9 mouse cellular contexts compared by ENCODE assay signal in the genomic region with DNA sequence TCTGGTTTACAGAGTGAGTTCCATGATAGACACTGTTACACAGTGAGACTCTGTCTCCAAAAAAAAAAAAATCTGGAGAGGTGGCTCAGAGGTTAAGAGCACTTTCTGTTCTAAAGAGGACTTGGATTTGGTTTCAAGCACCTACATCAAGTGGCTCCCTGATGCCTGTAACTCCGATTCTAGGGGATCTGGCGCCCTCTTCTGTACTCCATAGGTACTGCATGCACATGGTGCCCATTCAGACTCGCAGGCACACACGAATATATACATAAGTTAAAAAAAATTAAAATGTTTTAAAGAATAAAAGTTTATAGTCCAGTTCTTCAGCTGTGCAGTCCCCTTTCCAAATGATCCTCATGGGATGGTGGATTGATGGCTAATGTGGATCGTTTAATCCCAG. TPM values are rescaled to one million over a fixed set of nuclear protein-coding genes. Genes with fewer than 3 reads are reported as not detected.
DNase-seq lines count a peak whose midpoint lies in the region; ATAC-seq and TF ChIP-seq lines count a peak whose summit lies in the region.
"Had no signal": no experiment of that assay in that cellular context is flagged by ENCODE, and none has a peak within 500 bp of the region (broad histone marks: within the 10 kb centered on the region; RNA-seq: fewer than 3 reads in every experiment).

No protein-coding gene starts in this region.

- no peak for ATAC-seq in limb, embryonic 11.5 days (ENCODE audit: insufficient number of reproducible peaks, low FRiP score, low TSS enrichment, low read depth)
- ATAC-seq in liver, postnatal 0 days: no peak
- no peak for ATAC-seq in frontal cortex, adult (ENCODE audit: low TSS enrichment)

- H3K9ac ChIP-seq in limb, embryonic 11.5 days (ENCODE audit: low read length): no peak overlapping the region
- no peak overlapping the region for H3K9ac ChIP-seq in ES-E14 (ENCODE audit: insufficient read depth, low read depth, low read length, poor library complexity, severe bottlenecking)
- H3K9ac ChIP-seq in liver, postnatal 0 days (replicated peaks): no peak overlapping the region
- H3K9ac ChIP-seq: limb, embryonic 15.5 days had no signal

- H3K4me2 ChIP-seq in limb, embryonic 11.5 days (ENCODE audit: low read depth, severe bottlenecking): no peak overlapping the region
- H3K4me2 ChIP-seq in liver, postnatal 0 days (ENCODE audit: low read depth, low read length): no peak overlapping the region
- H3K4me2 ChIP-seq: limb, embryonic 15.5 days had no signal

- 49% methylated on average over 5 of the region's 5 CpGs for WGBS in cerebellum, adult 2 months
- 55% methylated on average over 5 of the region's 5 CpGs for WGBS in limb, embryonic 11.5 days
- WGBS in limb, embryonic 10.5 days: 55% methylated on average over 5 of the region's 5 CpGs
- WGBS in liver, postnatal 0 days (ENCODE audit: insufficient replicate concordance): 50% methylated on average over 5 of the region's 5 CpGs

- no peak for TF ChIP-seq EP300 in liver, postnatal 0 days (IDR thresholded peaks at IDR 0.05; ENCODE audit: low read depth)

- H3K4me1 ChIP-seq in cerebellum, adult 2 months (ENCODE audit: control insufficient read depth, insufficient read depth, low read length): no peaks in the 10 kb centered on the region
- no peaks in the 10 kb centered on the region for H3K4me1 ChIP-seq in limb, embryonic 11.5 days (ENCODE audit: control insufficient read depth, insufficient read depth, low read length)
- H3K4me1 ChIP-seq in limb, embryonic 10.5 days: peaks cover 8% of the 10 kb centered on the region
- no peaks in the 10 kb centered on the region for H3K4me1 ChIP-seq in ES-E14 (ENCODE audit: control insufficient read depth in 2 of 2, insufficient read depth in 2 of 2, low read length in 2 of 2, poor library complexity in 1 of 2)
- no peaks in the 10 kb centered on the region for H3K4me1 ChIP-seq in liver, postnatal 0 days (ENCODE audit: insufficient read depth)
- H3K4me1 ChIP-seq: limb, embryonic 15.5 days had no signal

- peak; percentile 17; the same call in 1 of the 2 replicates for TF ChIP-seq CTCF in cerebellum, adult 2 months (IDR thresholded peaks at IDR 0.05; ENCODE audit: borderline replicate concordance, insufficient read depth, low read depth, low read length)
- peak; percentile 67 for TF ChIP-seq CTCF in liver, postnatal 0 days (IDR thresholded peaks at IDR 0.05; ENCODE audit: low read depth)

- no peaks in the 10 kb centered on the region for H3K9me3 ChIP-seq in limb, embryonic 11.5 days (ENCODE audit: control insufficient read depth, low read length)
- H3K9me3 ChIP-seq in limb, embryonic 10.5 days (replicated peaks): no peaks in the 10 kb centered on the region
- H3K9me3 ChIP-seq in ES-E14 (ENCODE audit: control insufficient read depth, insufficient read depth, low read depth, low read length): no peaks in the 10 kb centered on the region
- H3K9me3 ChIP-seq in liver, postnatal 0 days (ENCODE audit: low read length): no peaks in the 10 kb centered on the region
- H3K9me3 ChIP-seq: limb, embryonic 15.5 days had no signal

- H3K27ac ChIP-seq in cerebellum, adult 2 months (ENCODE audit: insufficient read depth, low read length): no peak overlapping the region
- H3K27ac ChIP-seq in limb, embryonic 11.5 days (replicated peaks; ENCODE audit: low read depth, low read length): no peak overlapping the region
- no peak overlapping the region for H3K27ac ChIP-seq in limb, embryonic 10.5 days
- no peak overlapping the region for H3K27ac ChIP-seq in ES-E14 (ENCODE audit: insufficient read depth, low read depth, low read length, poor library complexity, severe bottlenecking)
- H3K27ac ChIP-seq in liver, postnatal 0 days (ENCODE audit: low read depth): no peak overlapping the region
- H3K27ac ChIP-seq: limb, embryonic 15.5 days had no signal

- H3K27me3 ChIP-seq in cerebellum, adult 2 months (ENCODE audit: control insufficient read depth, insufficient read depth, low read length): no peaks in the 10 kb centered on the region
- no peaks in the 10 kb centered on the region for H3K27me3 ChIP-seq in limb, embryonic 11.5 days (ENCODE audit: control insufficient read depth, insufficient read depth, low read length)
- no peaks in the 10 kb centered on the region for H3K27me3 ChIP-seq in limb, embryonic 10.5 days (ENCODE audit: low read depth, poor library complexity, severe bottlenecking)
- no peaks in the 10 kb centered on the region for H3K27me3 ChIP-seq in liver, postnatal 0 days (ENCODE audit: insufficient read depth, low read length)
- H3K27me3 ChIP-seq: limb, embryonic 15.5 days had no signal

- no peak for TF ChIP-seq POLR2A in cerebellum, adult 2 months (IDR thresholded peaks at IDR 0.05; ENCODE audit: borderline replicate concordance, insufficient read depth, low read length)

- no peak overlapping the region for H3K4me3 ChIP-seq in cerebellum, adult 2 months (replicated peaks; ENCODE audit: insufficient read depth, low read depth, low read length)
- no peak overlapping the region for H3K4me3 ChIP-seq in limb, embryonic 11.5 days (ENCODE audit: low read depth, low read length)
- no peak overlapping the region for H3K4me3 ChIP-seq in limb, embryonic 10.5 days
- H3K4me3 ChIP-seq in ES-E14 (ENCODE audit: insufficient read depth in 1 of 2, low read depth in 1 of 2, low read length in 2 of 2, poor library complexity in 1 of 2, severe bottlenecking in 1 of 2): no peak overlapping the region
- no peak overlapping the region for H3K4me3 ChIP-seq in liver, postnatal 0 days (ENCODE audit: low read depth, low read length)
- H3K4me3 ChIP-seq: limb, embryonic 15.5 days had no signal

- in situ Hi-C loops in ES-E14 (cut with MboI; ENCODE audit: low sequenced_read_pairs in 2 of 2, unreplicated experiment in 2 of 2): loop anchor here in 1 of 2 experiments (25.0 kb wide), 1 partner anchor 227 kb away; the partner anchor contains the start of gene Bhlhe23

- no peaks in the 10 kb centered on the region for H3K36me3 ChIP-seq in limb, embryonic 11.5 days (ENCODE audit: control insufficient read depth, insufficient read depth, low read length)
- no peaks in the 10 kb centered on the region for H3K36me3 ChIP-seq in limb, embryonic 10.5 days
- no peaks in the 10 kb centered on the region for H3K36me3 ChIP-seq in ES-E14 (ENCODE audit: control insufficient read depth, insufficient read depth, low read length, poor library complexity, severe bottlenecking)
- no peaks in the 10 kb centered on the region for H3K36me3 ChIP-seq in liver, postnatal 0 days (replicated peaks; ENCODE audit: insufficient read depth, low read length)
- H3K36me3 ChIP-seq: limb, embryonic 15.5 days had no signal

- no peak for DNase-seq in cerebellum, adult 2 months
- DNase-seq in cerebellum, adult 11-12 months: no peak
- peak; percentile 34 for DNase-seq in limb, embryonic 11.5 days (ENCODE audit: low spot score)
- DNase-seq in limb, embryonic 10.5 days (ENCODE audit: low spot score): no peak
- DNase-seq in ES-E14 (ENCODE audit: low read depth, low spot score): peak; percentile 51
- peak; percentile 40 for DNase-seq in liver, postnatal 0 days
- DNase-seq in urinary bladder, postnatal 25 days (ENCODE audit: low spot score): no peak

TF ChIP-seq in ES-E14, 5 proteins besides CTCF, POLR2A, EP300 and RAD21:
- TF ChIP-seq CHD2 (IDR thresholded peaks at IDR 0.05; ENCODE audit: low read depth, low read length) (no peak), ZC3H11A (IDR thresholded peaks at IDR 0.05; ENCODE audit: borderline replicate concordance, low read depth, low read length) (peak; percentile 76)
TF ChIP-seq in ES-E14: peak in this region for 1.

RNA-seq across cellular contexts. Expression of gene Mrgbp, which starts 20.9 kb away (rescaled TPM):
- 32.2 and 34.6 TPM in 2 replicates for polyA plus RNA-seq in cerebellum, adult 2 months (2012; rRNA removed)
- 35.6 and 36.7 TPM in 2 replicates for polyA plus RNA-seq in limb, embryonic 11.5 days (2014; fragmentation: Nextera tagmentation; extraction: Ambion mirVana)
- polyA plus RNA-seq in limb, embryonic 10.5 days (2016; fragmentation: Nextera tagmentation; extraction: Ambion mirVana): 33.8 and 38.3 TPM in 2 replicates
- total RNA-seq in ES-E14 (2012; rRNA removed): 27.2 and 30.9 TPM in 2 replicates
- polyA plus RNA-seq in liver, postnatal 0 days (2015; fragmentation: Nextera tagmentation; extraction: Ambion mirVana): 7.3 and 7.5 TPM in 2 replicates

RNA-seq across cellular contexts. Expression of gene Ogfr, which starts 28.8 kb away (rescaled TPM):
- polyA plus RNA-seq in cerebellum, adult 2 months (2012; rRNA removed): 54.2 and 56.1 TPM in 2 replicates
- 100 and 109 TPM in 2 replicates for polyA plus RNA-seq in limb, embryonic 11.5 days (2014; fragmentation: Nextera tagmentation; extraction: Ambion mirVana)
- 107 and 112 TPM in 2 replicates for polyA plus RNA-seq in limb, embryonic 10.5 days (2016; fragmentation: Nextera tagmentation; extraction: Ambion mirVana)
- total RNA-seq in ES-E14 (2012; rRNA removed): 31.5 and 39.2 TPM in 2 replicates
- 22.7 and 24.9 TPM in 2 replicates for polyA plus RNA-seq in liver, postnatal 0 days (2015; fragmentation: Nextera tagmentation; extraction: Ambion mirVana)

RNA-seq across cellular contexts. Expression of gene Col9a3, which starts 37.3 kb away (rescaled TPM):
- 38.8 and 50.4 TPM in 2 replicates for polyA plus RNA-seq in cerebellum, adult 2 months (2012; rRNA removed)
- 45.8 and 48.9 TPM in 2 replicates for polyA plus RNA-seq in limb, embryonic 11.5 days (2014; fragmentation: Nextera tagmentation; extraction: Ambion mirVana)
- polyA plus RNA-seq in limb, embryonic 10.5 days (2016; fragmentation: Nextera tagmentation; extraction: Ambion mirVana): 4.0 and 30.1 TPM in 2 replicates
- 5.4 and 7.9 TPM in 2 replicates for total RNA-seq in ES-E14 (2012; rRNA removed)
- 0.41 and 0.63 TPM in 2 replicates for polyA plus RNA-seq in liver, postnatal 0 days (2015; fragmentation: Nextera tagmentation; extraction: Ambion mirVana)

Comparison
In these comparisons a context has a peak if more than half of its experiments do, and no peak if none do; other contexts are left out.
1. DNase-seq: peak in limb, embryonic 11.5 days (single experiment), ES-E14 (single experiment) and liver, postnatal 0 days (single experiment); none in cerebellum, adult 2 months (0 of 2), cerebellum, adult 11-12 months (single experiment), limb, embryonic 10.5 days (single experiment) and urinary bladder, postnatal 25 days (single experiment).